Mouse (Mus musculus) kidney, adult 9 months (tissue): ENCODE results near the gene Rsph10b.

Source experiments
- DNase-seq: peaks from one replicate; pipeline ENCODE4 v3.0.0; 2022

The Rsph10b gene

DNA sequence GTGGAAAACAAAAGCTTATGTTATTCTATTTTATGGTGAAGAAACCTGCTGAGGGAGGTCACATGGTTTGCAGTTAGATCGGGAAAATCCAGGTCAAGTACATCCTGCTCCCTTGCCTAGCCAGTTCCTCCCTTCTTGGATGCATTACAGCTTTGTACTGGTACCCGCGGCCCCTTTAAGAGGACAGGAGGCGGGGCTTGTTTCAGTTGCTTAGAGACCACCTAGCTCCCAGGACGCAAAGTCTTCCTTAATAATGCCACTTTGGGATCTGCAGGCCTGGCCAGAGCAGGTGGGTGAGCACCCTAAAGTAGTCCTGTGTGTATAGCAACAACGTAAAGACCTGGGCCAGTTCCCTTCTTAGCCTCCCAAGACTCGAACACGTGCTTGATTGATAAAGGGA is at the start of gene Rsph10b:
Rsph10b (plus strand) TSS at position 205 of the 400 bp plus-strand sequence.
- no peak for DNase-seq

DNA sequence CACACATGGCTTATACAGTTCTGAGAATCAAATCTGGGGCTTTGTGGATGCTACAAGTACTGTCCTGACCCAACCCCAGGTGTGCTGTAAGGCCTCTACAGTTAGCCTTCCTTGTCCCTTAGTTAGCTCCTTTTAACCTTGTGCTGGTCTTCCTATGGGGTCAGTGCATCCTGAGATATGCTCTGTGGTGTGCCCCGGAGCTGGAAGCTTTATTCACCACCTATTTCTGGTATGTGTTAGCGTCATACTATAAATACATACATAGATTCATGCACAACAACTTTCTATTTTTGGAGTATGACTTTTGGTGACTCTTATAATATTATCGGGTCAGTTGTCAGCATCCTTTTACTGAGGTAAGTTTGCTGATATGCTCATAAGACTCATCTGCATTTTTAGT is 47.6 kb upstream of the Rsph10b start:
- no peak for DNase-seq

DNA sequence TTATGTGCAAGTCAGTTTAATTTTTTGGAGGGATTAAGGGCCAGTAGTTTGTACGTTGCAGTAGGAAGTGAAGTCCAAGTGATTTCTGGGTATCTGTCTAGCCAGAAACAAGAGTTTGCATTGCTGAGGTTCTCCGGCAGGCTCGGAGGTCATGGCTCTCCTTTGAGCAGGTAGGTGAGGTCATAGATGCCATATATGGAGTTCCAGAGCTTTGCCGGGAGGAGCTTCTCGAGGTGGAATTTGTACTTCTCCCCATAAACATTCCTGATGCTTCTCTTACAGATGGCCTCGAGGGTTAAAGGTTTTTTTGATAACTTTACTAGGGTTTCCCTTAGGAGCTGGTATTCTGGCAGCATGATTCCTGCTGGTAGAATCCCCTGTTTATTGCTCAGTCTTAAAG is 42.1 kb upstream of the Rsph10b start:
- DNase-seq = no peak

DNA sequence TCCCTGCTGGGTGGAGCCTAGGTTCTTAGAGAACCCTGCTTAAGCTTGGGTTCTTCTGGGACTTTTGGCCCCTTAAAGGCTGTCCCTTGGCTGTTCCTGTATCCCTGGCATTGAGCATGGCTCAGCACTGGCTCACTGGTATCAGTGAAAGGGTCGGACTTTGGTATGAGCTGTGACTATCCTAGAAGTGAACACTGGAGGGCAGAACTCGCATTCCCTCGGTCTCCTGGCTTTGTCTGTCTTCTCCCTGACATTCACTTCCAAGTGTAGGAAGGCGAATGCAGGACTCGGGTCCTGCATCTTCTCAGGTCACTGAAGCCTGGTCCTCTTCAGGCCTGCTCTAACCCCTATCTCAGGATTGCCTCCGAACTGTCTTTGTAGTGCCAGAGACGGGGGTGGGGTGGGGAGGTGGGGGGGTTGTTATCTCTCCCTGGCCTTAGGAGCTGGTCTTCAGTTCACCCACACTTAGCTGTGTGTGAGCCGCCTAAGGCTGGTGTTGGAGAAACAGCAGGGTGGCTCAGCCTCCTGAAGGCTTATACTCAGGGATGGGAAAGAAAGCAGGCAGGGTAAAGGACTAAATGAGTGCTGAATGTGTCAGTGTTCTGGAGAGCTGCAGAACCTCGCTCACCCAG is 40.5 kb upstream of the Rsph10b start:
- no peak for DNase-seq

DNA sequence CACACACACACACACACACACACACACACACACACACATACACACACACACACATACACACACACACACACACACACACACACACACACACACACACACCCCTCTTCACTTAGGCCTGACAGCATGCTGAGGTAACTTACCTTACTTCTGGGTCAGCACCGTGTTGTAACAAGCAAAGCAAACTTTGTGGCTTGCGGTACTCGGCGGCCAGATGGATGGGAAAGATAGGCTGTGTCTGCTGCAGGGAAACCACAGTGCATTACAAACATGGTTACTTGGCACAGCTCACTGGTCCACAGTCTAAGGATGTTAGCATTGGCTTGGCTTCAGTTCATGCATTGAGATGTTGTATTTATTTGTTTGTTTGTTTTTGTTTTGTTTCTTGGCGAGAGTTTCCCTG is 39.4 kb upstream of the Rsph10b start:
- DNase-seq = no peak

DNA sequence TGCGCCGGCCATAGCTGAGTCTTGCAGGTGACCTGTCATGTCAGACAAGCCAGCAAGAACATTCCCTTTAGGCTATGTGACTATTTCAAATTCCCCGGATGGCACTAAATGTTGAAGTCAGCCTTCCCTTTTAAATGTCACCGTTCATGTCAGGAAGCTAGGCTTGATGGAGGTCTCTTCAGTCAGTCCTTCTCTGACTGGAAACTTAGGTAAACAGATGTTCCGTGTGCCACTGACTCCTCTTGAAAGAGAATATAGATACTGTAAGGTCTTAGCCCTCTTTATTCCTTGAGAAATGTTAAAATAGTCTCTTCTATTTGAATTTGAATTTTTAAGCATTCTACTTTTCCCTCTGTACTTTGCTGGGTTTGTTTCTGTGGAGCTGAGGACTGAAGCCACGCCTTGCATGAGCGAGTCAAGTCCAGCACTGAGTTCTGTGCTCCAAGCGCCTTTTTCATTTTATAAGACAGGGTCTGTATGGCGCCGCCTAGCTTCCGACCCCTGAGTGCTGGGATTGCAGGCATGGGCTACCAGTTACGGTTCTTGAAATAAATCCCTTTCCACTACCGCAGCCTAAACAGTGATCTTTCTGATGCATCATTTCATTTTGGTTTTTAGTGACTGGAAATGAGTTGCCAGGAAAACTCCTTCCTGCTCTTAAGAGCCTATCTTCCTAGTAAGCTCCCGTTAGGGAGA is 35.1 kb upstream of the Rsph10b start, which contains the start of gene Ankrd61:
Ankrd61 (minus strand) TSS at position 51 of the 696 bp plus-strand sequence.
- no peak for DNase-seq

DNA sequence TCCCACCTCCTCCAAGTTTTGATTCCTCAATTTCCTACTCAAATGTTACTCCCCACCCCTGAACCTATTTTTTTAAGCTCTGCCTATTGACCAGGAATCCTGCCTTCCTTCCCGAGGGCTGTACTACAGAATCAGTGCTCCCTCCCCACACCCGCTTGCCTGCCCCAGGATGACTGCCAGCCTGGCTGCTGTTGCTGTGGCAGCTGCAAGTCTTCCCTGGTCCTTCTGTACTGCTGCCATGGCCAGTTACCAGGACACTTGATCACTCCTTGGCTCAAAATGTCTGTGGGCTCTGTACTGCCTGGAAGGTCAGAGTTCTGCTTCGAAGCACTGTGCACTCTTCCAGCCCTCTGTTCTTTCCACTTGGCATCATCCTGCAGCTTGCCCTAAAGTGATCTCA is 30.7 kb upstream of the Rsph10b start:
- DNase-seq = no peak

DNA sequence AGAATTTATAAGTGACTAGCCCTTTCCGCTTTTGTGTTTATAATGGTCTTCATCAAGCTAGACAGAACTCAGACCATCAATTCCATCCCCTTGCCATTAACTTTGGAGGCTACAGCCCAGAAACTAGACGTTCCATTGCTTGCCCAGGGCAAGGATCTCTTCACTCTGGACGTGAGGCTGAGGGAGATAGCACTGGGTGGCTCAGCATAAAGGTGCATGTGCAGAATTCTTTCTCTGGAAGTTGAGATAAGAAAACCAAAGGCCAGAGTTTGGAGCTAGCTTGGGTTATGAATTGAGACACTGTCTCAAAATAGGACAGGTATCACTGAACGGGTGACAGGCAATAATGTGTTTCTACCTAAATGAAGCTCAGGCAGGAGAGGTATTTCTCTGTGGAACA is 29.0 kb upstream of the Rsph10b start:
- no peak for DNase-seq

DNA sequence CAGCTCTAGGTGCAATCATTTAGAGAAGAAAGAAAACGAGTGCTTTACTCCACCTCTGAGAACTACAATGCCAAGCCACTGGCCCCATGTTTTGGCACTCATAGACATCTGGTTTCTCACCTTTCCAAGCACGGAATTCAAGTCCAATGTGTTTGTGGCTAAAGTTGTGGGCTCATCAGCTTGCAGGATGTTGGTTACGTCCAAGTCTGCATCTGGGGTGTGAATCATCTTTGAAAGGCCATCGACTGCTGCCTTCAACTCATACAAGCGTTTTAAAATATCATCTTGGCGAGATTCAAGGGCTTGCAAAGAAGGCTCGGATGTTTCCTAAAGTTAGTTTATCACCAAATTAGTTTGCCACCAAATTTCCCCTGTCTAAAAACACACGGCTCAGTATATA is 26.4 kb upstream of the Rsph10b start:
- DNase-seq = no peak

DNA sequence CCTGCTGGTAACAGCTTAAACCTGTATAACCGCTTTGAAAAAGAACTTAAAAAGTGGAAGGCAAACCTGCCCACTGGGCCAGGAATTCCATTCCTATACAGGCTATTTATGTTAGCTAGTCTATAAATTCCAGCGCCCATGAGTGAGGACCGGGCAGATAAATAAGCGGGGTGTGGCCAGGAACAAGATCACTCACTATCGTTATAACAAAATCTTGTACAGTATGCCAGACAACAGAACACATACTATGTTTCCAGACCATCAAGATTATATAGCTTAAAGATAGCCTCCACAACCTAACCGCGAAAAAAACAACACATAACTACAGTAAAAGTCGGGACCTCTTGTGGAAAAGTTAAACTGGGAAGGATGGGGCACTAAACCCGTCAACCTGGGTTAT is 23.9 kb upstream of the Rsph10b start:
- no peak for DNase-seq

DNA sequence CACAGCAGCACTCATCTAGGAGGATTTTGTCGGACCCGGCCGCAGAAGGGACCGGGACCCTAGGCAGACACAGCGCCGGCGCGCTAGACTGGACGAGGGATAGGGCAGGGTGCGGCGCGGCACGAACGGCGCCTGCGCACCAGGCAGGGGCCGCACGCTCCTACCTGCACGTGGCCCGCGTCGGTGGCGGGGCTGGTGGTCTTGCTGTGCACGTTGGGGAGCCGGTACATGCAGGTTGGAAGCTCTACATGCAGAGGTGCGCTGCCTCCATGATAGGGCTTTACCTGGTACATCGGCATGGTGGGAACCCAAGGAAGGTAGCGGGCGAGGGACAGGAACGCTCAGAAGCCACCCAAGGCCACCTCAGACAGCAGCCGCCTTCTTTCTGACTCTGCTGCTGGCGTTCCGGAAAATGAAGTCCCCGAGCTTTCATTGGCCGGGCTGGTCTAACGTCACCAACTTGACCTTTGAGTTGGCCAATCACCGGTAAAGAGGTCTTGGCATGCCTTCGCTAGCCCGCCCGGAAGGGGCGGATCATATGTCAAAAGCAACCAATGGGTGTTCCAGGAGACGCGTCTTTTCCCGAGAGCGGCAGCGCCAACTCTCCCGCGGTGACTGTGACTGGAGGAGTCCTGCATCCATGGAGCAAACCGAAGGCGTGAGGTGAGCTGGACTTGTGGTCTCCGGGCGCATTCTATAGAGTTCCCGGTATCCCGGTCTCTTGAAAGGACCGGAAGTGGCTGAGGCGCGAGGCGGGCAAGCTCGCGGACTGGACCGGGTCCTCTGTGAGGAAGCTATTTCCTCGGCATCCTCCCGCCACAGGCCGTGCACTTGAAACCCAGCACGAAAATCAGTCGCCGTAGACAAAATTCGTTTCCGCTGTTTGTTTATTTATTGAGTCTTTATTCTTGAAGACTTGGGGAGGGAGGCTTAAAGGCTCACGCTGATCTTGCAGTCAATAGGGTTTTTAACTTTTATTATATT is 23.1 kb upstream of the Rsph10b start, which contains the start of the genes Aimp2 and Pms2:
Aimp2 (minus strand) TSS at position 431 of the 984 bp plus-strand sequence.
Pms2 (plus strand) TSS at position 548 of the 984 bp plus-strand sequence.
- peak; percentile 99 for DNase-seq

DNA sequence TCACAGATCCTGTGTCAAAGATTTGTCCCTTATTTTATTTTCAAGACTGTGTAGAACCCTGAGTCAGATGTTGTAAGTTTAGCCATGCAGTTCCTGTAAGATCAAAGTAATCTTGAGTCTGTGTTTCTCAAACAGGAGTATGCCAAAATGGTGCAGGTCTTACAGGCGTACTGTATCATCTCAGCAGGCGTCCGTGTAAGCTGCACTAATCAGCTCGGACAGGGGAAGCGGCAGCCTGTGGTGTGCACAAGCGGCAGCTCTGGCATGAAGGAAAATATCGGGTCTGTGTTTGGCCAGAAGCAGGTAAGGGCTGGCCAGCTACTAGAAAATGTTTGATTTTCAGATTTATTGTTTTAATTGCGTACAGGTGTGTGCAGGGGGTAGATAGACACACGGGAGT is 16.6 kb upstream of the Rsph10b start:
- no peak for DNase-seq

DNA sequence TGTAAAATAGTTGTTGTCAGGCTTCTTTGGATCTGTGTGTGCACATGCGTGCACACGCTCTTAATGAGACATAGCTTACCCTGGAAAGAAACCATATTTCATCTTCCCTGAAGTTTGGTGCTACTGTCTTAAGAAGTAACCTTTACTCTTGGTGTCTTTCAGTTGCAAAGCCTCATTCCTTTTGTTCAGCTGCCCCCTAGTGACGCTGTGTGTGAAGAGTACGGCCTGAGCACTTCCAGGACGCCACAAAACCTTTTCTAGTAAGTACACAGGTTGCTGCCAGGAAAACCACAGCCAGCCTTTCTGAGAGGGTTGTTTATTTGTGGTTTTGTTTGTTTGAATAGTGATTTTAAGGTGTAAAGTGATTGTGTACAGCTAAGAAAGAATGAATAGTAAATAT is 15.4 kb upstream of the Rsph10b start:
- peak; percentile 80 for DNase-seq

DNA sequence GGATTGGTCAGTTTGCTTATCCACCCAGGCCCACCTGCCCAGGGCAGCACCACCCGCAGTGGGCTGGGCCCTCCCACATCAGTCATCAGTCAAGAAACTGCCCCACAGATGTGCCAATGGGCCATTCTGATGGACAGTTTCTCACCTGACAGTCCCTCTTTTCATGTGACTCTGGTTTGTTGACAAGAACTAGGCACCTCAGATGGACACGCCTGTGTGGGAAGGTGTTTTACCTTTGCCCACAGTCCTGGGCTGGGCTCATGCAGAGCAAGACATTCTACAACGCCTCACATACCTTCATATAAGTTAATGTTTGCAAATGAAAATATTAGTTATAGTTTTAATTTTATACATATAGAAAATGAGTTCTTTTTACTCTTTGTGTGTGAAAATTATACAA is 14.7 kb upstream of the Rsph10b start:
- no peak for DNase-seq

DNA sequence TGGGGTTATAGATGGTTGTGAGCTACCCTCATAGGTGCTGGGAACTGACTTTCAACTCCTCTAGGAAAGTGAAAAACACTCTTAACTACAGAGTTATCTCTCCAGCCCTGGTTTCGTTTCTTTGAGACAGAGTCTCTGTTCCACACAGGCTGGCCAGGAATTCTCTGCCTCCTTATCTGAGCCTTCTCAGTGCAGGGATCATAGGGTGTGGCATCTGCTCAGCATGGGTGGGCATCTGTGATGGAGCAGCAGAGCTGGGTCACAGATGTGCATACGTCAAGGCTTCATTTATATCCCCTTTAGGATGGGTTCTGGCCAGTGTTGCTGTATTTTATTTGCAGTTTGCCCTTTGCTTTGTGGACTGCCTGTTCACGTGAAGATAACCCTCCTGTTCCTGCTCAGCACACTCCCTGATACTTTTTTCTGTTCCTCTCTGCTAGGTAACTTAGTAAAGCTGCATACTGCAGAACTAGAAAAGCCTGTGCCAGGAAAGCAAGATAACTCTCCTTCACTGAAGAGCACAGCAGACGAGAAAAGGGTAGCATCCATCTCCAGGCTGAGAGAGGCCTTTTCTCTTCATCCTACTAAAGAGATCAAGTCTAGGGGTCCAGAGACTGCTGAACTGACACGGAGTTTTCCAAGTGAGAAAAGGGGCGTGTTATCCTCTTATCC is 7.9 kb upstream of the Rsph10b start:
- no peak for DNase-seq

DNA sequence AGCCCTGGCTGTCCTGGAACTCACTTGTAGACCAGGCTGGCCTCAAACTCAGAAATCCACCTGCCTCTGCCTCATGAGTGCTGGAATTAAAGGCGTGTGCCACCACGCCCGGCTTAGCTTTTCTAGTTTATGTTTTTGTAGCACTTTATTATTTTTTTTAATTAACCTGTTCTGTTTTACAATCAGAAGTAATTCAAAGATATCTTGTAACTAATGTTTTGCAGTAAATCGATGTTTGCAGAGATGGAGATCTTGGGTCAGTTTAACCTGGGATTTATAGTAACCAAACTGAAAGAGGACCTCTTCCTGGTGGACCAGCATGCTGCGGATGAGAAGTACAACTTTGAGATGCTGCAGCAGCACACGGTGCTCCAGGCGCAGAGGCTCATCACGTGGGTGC is 5.0 kb upstream of the Rsph10b start, which contains the start of gene Gm42421:
Gm42421 (plus strand) TSS at position 301 of the 400 bp plus-strand sequence.
- no peak for DNase-seq

DNA sequence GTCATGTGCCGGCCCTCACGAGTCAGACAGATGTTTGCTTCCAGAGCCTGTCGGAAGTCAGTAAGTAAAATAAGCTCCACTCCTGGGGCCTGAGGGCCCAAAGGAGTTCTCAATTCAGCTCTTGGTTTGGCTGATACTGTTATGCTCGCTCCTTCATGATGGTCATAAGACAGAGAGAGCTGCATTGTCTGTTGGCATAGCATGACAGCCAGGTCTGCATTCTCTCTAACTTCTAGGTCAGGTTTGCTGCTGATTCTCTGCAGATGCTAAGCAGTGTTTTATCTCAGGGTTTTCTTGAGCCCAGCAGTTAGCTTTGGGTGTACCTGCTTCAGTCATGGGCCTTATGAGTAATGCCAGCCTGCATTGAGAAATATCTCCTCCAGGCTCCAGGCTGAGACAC is 3.5 kb upstream of the Rsph10b start:
- no peak for DNase-seq

DNA sequence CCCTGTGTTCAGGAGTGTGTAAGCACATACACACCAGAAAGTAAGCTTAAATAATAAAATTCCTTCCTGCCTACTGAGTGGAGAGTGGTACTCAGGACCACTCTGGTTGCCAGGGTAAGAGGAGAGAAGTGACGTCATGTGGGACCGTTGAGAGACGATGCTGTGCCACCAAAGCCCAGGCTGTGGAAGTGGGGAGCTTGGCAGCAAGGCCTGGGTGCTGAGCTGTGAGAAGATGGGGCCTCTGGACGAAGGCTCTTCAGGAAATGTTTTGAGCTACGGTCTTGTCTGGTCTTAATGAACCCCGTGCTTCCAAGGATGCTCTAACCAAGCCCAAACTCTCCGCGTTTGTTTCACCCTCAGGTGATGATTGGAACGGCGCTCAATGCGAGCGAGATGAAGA is 2.2 kb upstream of the Rsph10b start:
- no peak for DNase-seq

DNA sequence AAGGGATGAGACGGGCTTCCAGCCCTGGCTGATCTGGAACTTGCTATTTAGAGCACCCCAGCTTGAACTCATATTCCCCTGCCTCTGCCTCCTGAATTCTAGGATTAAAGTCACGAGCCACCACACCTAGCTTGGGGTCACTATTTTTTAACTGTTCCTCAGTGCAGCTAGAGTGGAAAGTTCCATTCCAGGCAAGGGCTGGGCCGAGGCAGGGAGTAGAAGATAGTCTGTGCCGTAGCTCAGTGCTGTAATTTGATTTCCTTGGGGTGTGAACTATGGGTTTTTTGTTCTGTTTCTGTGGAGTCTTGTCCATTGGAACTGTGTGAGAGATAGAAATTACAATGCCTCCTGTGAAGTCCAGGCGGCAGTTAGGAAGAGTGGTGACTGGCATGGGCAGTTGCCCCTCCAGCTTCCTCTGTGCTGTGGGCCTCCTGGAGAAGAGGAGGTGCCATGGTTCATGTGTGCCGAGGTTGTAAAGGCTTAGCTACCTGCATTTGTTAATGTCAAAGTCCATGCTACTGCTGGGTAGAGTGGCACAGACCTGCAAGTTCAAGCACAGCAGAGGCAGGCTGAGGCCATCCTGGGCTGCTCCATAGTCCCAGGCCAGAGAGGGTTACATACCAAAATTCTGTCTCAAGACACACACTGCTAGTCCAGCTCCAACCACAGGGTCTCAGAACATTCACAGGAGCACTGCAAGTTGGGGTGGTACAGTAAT is 813 bp upstream of the Rsph10b start:
- DNase-seq = no peak

DNA sequence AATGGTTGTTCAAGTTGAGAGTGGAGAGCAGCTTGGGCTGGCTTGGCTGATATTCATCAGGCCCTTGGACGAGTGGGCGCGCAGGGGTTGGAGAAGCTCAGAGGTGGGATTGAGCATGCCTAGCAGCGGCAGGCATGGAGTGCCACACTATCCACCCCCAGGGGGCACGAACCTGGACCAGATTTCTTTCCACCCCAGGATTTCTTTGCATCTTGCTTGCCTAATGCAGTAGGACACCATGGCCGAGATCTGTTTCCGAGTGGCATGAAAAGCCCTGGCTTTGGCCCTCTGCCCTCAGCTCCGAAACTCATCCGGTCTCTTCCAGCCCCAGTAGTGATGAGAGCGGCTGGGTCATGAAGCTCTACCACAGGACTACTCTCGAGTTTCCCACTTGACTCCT is 579 bp downstream of the Rsph10b start:
- DNase-seq = no peak

DNA sequence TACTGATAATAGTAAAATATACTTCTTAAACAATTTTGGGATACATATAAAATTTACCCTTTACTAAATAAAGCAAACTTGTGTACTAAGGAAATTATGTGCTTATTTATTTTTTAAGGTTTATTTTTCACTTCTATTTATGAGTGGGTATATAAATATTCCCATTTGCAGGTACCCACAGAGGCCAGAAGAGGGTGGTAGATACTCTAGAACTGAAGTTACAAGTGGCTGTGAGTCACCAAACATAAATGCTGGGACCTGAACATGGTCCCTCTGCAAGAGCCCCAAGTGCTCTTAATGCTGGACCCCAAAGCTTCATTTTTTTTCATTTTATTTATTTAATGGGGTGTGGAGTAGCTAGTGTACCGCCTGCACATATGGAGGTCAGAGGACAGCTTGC is 1.0 kb downstream of the Rsph10b start:
- DNase-seq = no peak

DNA sequence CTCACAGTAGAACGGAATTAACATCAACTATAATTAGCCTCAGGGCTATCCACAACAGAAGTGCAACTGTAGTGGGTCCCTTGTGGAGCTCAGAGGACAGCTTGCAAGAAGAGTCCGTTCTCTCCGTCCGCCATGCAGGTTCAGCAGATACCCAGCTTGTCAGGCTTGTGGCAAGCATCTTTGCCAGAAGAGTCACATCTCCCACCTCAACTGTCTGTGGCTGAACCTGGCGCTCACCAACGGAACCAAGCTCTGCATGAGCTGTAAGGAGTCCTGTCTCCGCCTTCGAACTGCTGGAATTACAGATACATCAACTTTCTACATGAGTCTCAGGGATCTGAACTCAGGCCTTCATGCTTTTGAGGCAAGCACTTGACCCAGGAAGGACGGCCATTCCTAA is 3.3 kb downstream of the Rsph10b start:
- no peak for DNase-seq
